Mouse (Mus musculus) liver, embryonic 13.5 days (tissue): ENCODE measurements around the gene Snx15. TPM values are rescaled to one million over a fixed set of nuclear protein-coding genes. Genes with fewer than 3 reads are reported as not detected.
"Not testable (repeated sequence)": the region's sequence is repeated elsewhere in the genome, so short reads cannot be mapped to it uniquely, and the experiment has no call there.

Experiments
- ATAC-seq: fragments of 200-750 bp; cut with Nextera tagmentation; 2 replicates; pipeline ENCODE4 v1.8.0; 2017; ENCODE audit warnings: low read depth, mild to moderate bottlenecking, moderate number of reproducible peaks, moderate library complexity
- DNase-seq: peaks from one replicate; pipeline ENCODE4 v3.0.0; 2022
- H3K27ac ChIP-seq: fragments of 300-500 bp; sonication (generic); 2 replicates; pipeline ENCODE4 v1.5.1; 2015; ENCODE audit warnings: moderate library complexity, mild to moderate bottlenecking, inconsistent platforms
- H3K27me3 ChIP-seq: fragments of 300-500 bp; sonication (generic); 2 replicates; pipeline ENCODE4 v1.6.1; 2015; ENCODE audit warnings: mild to moderate bottlenecking, inconsistent platforms
- H3K36me3 ChIP-seq: fragments of 300-500 bp; sonication (generic); 2 replicates; pipeline ENCODE4 v1.6.1; 2015; ENCODE audit warnings: mild to moderate bottlenecking, inconsistent platforms
- H3K4me1 ChIP-seq: fragments of 300-500 bp; sonication (generic); replicated peaks from 2 replicates; pipeline ENCODE4 v1.6.1; 2015; ENCODE audit warnings: inconsistent platforms
- H3K4me2 ChIP-seq: fragments of 300-500 bp; sonication (generic); 2 replicates; pipeline ENCODE4 v1.6.1; 2015; ENCODE audit warnings: inconsistent platforms, mild to moderate bottlenecking, moderate library complexity
- H3K4me3 ChIP-seq: fragments of 300-500 bp; sonication (generic); replicated peaks from 2 replicates; pipeline ENCODE4 v1.5.1; 2015; ENCODE audit warnings: mild to moderate bottlenecking, inconsistent platforms
- H3K9ac ChIP-seq: fragments of 300-500 bp; sonication (generic); 2 replicates; pipeline ENCODE4 v1.6.1; 2015; ENCODE audit warnings: mild to moderate bottlenecking, inconsistent platforms
- H3K9me3 ChIP-seq: fragments of 300-500 bp; sonication (generic); replicated peaks from 2 replicates; pipeline ENCODE4 v1.6.1; 2016; ENCODE audit warnings: inconsistent platforms
- WGBS: fragments of 180-500 bp; shearing (Covaris S2); methylation state at CpG from one replicate; pipeline ENCODE4 v1.1.7; 2015; ENCODE audit not compliant: insufficient replicate concordance; 5-methylcytosine and 5-hydroxymethylcytosine counted together
- polyA plus RNA-seq: library from polyadenylated mRNA; unstranded; fragments of >200 nt; fragmentation: Nextera tagmentation; extraction: Ambion mirVana; gene quantifications from 2 replicates; pipeline ENCODE4 v1.2.1, GENCODE M21; 2015

Gene Snx15
- polyA plus RNA-seq, 1 experiment from 2014 or later: 46.5 TPM

GRCm38 (mm10) chr19:6140374-6140677 lies 12.2 kb upstream of the Snx15 start:
- Histone ChIP-seq H3K36me3 (peaks cover 21% of the 10 kb centered on the region), H3K4me1 (peaks cover 28% of the 10 kb centered on the region), H3K4me3 (peak overlapping the region; percentile 83), H3K27me3 (no peaks in the 10 kb centered on the region), H3K9ac (peak overlapping the region; percentile 90), H3K9me3 (no peaks in the 10 kb centered on the region), H3K4me2 (peak overlapping the region; percentile 98), H3K27ac (peak overlapping the region; percentile 99)
- DNase-seq (no peak), ATAC-seq (peak; percentile 53; the same call in 1 of the 2 replicates)
- WGBS: 6% methylated on average over 16 of the region's 16 CpGs

GRCm38 (mm10) chr19:6139701-6140100 lies 11.6 kb upstream of the Snx15 start:
- Histone ChIP-seq H3K9me3 (no peaks in the 10 kb centered on the region), H3K36me3 (peaks cover 26% of the 10 kb centered on the region), H3K9ac (peak overlapping the region; percentile 90), H3K4me1 (peaks cover 31% of the 10 kb centered on the region), H3K4me3 (peak overlapping the region; percentile 83), H3K4me2 (peak overlapping the region; percentile 98), H3K27ac (peak overlapping the region; percentile 99), H3K27me3 (no peaks in the 10 kb centered on the region)
- 85% methylated on average over 6 of the region's 6 CpGs for WGBS
- DNase-seq (no peak), ATAC-seq (no peak)

GRCm38 (mm10) chr19:6136397-6136796 lies 8.3 kb upstream of the Snx15 start:
- H3K4me2 ChIP-seq: no peak overlapping the region
- DNase-seq: no peak
- no peak overlapping the region; the same call in 1 of the 2 replicates for H3K9ac ChIP-seq
- H3K4me1 ChIP-seq: peaks cover 56% of the 10 kb centered on the region
- no peaks in the 10 kb centered on the region for H3K27me3 ChIP-seq
- ATAC-seq: no peak
- H3K4me3 ChIP-seq: no peak overlapping the region
- H3K27ac ChIP-seq: no peak overlapping the region
- H3K9me3 ChIP-seq: no peaks in the 10 kb centered on the region
- 80% methylated on average over 3 of the region's 3 CpGs for whole genome bisulfite sequencing
- peaks cover 32% of the 10 kb centered on the region for H3K36me3 ChIP-seq

DNA sequence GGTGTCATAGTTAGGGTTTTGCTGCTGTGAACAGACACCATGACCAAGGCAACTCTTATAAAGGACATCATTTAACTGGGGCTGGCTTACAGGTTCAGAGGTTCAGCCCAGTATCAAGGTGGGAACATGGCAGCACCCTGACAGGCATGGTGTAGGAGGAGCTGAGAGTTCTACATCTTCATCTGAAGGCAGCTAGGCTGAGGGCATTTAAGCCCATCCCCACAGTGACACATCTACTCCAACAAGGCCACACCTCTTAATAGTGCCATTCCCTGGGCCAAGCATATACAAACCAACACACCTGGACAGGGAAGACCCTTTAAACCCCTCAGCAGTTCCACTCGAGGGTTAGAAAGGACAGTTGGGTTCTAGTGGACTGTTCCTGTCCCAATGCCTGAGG lies 5.1 kb upstream of the Snx15 start:
- peak overlapping the region; percentile 71 for H3K9ac ChIP-seq
- H3K27ac ChIP-seq: peak overlapping the region; percentile 97
- peaks cover 32% of the 10 kb centered on the region for H3K36me3 ChIP-seq
- peaks cover 67% of the 10 kb centered on the region for H3K4me1 ChIP-seq
- peak overlapping the region; percentile 74 for H3K4me2 ChIP-seq
- 29% methylated on average over 1 of the region's 1 CpGs for WGBS
- DNase-seq: peak; percentile 33
- peak; percentile 57 for ATAC-seq
- peak overlapping the region; percentile 47 for H3K4me3 ChIP-seq
- H3K27me3 ChIP-seq, H3K9me3 ChIP-seq: not testable (repeated sequence)

GRCm38 (mm10) chr19:6132171-6132827 lies 4.2 kb upstream of the Snx15 start:
- peak; percentile 84 for ATAC-seq
- H3K4me1 ChIP-seq: peaks cover 68% of the 10 kb centered on the region

DNA sequence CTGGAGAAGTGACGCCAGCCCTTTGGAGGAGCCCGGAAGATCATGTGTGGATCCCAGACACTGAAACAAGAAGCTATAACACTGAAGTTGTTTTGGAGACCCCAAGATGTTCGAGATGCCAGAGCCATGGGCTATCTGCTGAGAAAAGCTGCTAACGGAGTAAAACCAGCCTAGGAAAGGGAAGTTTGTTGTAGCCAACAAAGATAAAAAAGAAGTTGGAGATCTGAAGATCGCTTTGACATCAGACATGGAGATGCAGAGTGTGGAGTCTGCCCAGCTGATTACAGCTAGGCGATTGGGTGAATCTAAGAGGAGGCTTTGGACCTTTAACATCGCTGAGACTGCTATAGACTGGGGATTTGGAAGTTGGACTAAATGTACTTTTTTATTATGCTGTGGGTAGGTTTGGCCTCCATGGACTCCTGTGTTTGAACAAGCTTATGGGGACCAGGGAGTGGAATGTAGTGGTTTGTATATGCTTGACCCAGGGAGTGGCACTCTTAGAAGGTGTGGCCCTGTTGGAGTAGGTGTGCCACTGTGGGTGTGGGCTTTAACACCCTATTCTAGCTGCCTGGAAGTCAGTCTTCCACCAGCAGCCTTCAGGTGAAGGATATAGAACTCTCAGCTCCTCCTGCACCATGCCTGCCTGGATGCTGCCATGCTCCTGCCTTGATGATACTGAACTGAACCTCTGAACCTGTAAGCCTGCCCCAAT lies 2.5 kb upstream of the Snx15 start:
- peak overlapping the region; percentile 64 for H3K9ac ChIP-seq
- not testable (repeated sequence) for H3K9me3 ChIP-seq, DNase-seq, ATAC-seq, H3K27me3 ChIP-seq
- H3K36me3 ChIP-seq: peaks cover 13% of the 10 kb centered on the region; the same call in 1 of the 2 replicates
- peak overlapping the region; percentile 74 for H3K4me2 ChIP-seq
- H3K27ac ChIP-seq: peak overlapping the region; percentile 97
- peaks cover 79% of the 10 kb centered on the region for H3K4me1 ChIP-seq
- WGBS: 58% methylated on average over 7 of the region's 7 CpGs
- peak overlapping the region; percentile 47 for H3K4me3 ChIP-seq

More at GRCm38 (mm10) chr19:6132171-6132827, 4.2 kb upstream of the Snx15 start:
- peak overlapping the region; percentile 71 for H3K9ac ChIP-seq
- DNase-seq: peak; percentile 78
- no peaks in the 10 kb centered on the region for H3K9me3 ChIP-seq
- peak overlapping the region; percentile 97 for H3K27ac ChIP-seq
- H3K4me2 ChIP-seq: peak overlapping the region; percentile 74
- H3K36me3 ChIP-seq: peaks cover 29% of the 10 kb centered on the region
- no peaks in the 10 kb centered on the region for H3K27me3 ChIP-seq
- 52% methylated on average over 7 of the region's 7 CpGs for WGBS
- peak overlapping the region; percentile 47 for H3K4me3 ChIP-seq

GRCm38 (mm10) chr19:6126789-6127580 lies 1.1 kb downstream of the Snx15 start:
- H3K9ac ChIP-seq: peak overlapping the region; percentile 82

DNA sequence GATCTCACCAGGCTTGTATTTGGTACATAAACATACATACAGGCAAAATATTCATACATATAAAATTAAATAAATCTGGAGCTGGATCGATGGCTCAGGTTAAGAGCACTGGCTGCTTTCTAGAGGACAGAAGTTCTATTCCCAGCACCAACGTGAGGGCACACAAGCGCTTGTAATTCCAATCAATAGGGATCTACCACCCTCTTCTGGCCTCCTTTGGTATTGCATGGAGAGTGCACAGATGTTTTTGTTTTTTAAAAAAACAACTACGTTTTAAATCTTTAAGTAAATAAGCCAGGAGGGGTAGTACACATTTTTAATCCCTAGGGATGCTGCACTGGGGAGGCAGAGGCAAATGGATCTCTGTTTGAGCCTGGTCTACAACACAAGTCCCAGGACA lies 1.8 kb downstream of the Snx15 start:
- peak; percentile 52 for DNase-seq
- H3K4me3 ChIP-seq: peak overlapping the region; percentile 71

More at GRCm38 (mm10) chr19:6126789-6127580, 1.1 kb downstream of the Snx15 start:
- peak overlapping the region; percentile 71 for H3K4me2 ChIP-seq
- 60% methylated on average over 10 of the region's 10 CpGs for WGBS
- peak overlapping the region; percentile 96 for H3K27ac ChIP-seq
- ATAC-seq: no peak
- peaks cover 13% of the 10 kb centered on the region for H3K36me3 ChIP-seq
- no peak for DNase-seq
- peak overlapping the region; percentile 71 for H3K4me3 ChIP-seq
- peaks cover 57% of the 10 kb centered on the region for H3K4me1 ChIP-seq
- H3K9me3 ChIP-seq: no peaks in the 10 kb centered on the region
- H3K27me3 ChIP-seq: no peaks in the 10 kb centered on the region

DNA sequence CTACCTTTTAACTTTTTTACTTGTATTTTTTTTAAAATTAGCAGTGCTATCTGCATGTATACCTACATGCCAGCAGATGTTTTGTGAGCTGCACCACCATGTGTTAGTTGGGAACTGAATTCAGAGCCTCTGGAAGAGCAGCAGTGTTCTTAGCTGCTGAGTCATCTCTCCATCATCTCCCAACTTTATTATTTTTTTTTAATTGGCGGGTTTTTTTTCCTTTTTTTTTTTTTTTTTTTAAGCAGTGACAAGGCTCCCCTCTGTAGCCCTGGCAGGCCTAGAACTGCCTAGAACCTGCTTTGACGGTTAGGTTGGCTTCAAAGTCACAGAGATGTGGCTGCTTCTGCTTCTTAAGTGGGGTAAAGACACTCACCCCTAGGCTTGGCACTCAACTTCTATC lies 3.2 kb downstream of the Snx15 start:
- DNase-seq: no peak
- H3K9ac ChIP-seq: no peak overlapping the region
- WGBS: 64% methylated on average over 2 of the region's 2 CpGs
- H3K36me3 ChIP-seq: peaks cover 33% of the 10 kb centered on the region
- H3K4me2 ChIP-seq: no peak overlapping the region
- ATAC-seq: no peak
- no peak overlapping the region for H3K4me3 ChIP-seq
- H3K27me3 ChIP-seq: no peaks in the 10 kb centered on the region
- no peaks in the 10 kb centered on the region for H3K9me3 ChIP-seq
- peak overlapping the region; percentile 15; the same call in 1 of the 2 replicates for H3K27ac ChIP-seq
- H3K4me1 ChIP-seq: peaks cover 41% of the 10 kb centered on the region

More for the DNA sequence above, 1.8 kb downstream of the Snx15 start:
- ATAC-seq: no peak
- H3K4me1 ChIP-seq: peaks cover 50% of the 10 kb centered on the region
- peaks cover 19% of the 10 kb centered on the region for H3K36me3 ChIP-seq
- peak overlapping the region; percentile 61 for H3K9ac ChIP-seq
- WGBS: 15% methylated on average over 4 of the region's 4 CpGs
- peak overlapping the region; percentile 71 for H3K4me2 ChIP-seq
- no peaks in the 10 kb centered on the region for H3K9me3 ChIP-seq
- no peaks in the 10 kb centered on the region for H3K27me3 ChIP-seq
- peak overlapping the region; percentile 96 for H3K27ac ChIP-seq

DNA sequence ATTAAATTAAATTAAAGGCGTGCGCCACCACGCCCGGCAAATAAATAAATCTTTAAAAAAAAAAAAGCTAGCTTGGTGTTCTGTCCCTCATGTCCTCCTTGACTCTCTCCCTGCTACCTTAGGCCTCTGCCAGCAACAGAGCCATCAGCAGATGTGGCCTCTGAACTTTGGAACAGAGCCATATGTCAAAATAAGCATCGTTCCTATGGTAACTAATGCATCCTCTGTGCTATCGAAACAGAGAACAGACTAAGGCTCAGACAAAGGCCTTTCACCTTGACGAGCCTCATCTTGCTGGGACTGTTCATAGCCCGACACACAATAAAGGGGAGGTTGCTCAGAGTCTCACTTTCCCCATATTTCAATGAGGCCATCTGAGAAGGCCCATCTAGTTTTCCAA lies 4.8 kb downstream of the Snx15 start:
- 80% methylated on average over 8 of the region's 8 CpGs for WGBS
- H3K27ac ChIP-seq: no peak overlapping the region; the same call in 1 of the 2 replicates
- H3K4me2 ChIP-seq: no peak overlapping the region
- no peaks in the 10 kb centered on the region for H3K27me3 ChIP-seq
- no peak overlapping the region for H3K9ac ChIP-seq
- peaks cover 37% of the 10 kb centered on the region for H3K36me3 ChIP-seq
- H3K9me3 ChIP-seq: no peaks in the 10 kb centered on the region
- no peak for ATAC-seq
- H3K4me1 ChIP-seq: peaks cover 36% of the 10 kb centered on the region
- DNase-seq: no peak
- H3K4me3 ChIP-seq: no peak overlapping the region

DNA sequence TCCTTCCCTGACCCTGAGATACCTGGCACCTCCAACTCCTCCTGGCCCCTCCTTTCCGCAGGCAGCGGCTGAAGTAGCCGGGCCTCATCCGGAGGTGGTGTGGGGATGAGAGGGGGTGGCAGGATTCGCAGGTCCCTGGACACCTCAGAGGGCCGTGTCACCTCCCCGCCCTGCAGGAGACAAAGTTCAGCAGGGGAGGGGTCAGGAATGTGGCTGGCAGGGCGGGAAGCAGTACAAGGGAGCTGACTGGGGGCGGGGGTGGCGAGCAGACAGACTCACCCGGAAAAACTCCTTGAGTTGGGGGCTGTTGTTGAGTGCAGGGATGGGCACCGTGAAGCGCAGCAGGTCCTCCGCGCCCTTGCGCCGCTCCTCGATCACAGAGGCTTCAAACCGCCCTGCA lies 6.3 kb downstream of the Snx15 start:
- Histone ChIP-seq H3K9ac (0 out of 2 replicates have a peak overlapping the region, but pooled peaks have one; percentile 7), H3K27me3 (no peaks in the 10 kb centered on the region), H3K4me3 (peak overlapping the region; percentile 16), H3K36me3 (peaks cover 37% of the 10 kb centered on the region), H3K4me1 (peaks cover 40% of the 10 kb centered on the region), H3K9me3 (no peaks in the 10 kb centered on the region), H3K4me2 (peak overlapping the region; percentile 45), H3K27ac (peak overlapping the region; percentile 49)
- ATAC-seq: no peak
- no peak for DNase-seq
- WGBS: 57% methylated on average over 19 of the region's 19 CpGs
